Mouse (Mus musculus) adrenal gland (tissue): ENCODE measurements around the gene Tcp11l2.

Experiments used
- intact Hi-C: fragments of 180-260 bp; cut with DNase I; formaldehyde crosslinking; loops from one replicate; pipeline ENCODE4 v1.15.1; 2025

The Tcp11l2 gene

DNA sequence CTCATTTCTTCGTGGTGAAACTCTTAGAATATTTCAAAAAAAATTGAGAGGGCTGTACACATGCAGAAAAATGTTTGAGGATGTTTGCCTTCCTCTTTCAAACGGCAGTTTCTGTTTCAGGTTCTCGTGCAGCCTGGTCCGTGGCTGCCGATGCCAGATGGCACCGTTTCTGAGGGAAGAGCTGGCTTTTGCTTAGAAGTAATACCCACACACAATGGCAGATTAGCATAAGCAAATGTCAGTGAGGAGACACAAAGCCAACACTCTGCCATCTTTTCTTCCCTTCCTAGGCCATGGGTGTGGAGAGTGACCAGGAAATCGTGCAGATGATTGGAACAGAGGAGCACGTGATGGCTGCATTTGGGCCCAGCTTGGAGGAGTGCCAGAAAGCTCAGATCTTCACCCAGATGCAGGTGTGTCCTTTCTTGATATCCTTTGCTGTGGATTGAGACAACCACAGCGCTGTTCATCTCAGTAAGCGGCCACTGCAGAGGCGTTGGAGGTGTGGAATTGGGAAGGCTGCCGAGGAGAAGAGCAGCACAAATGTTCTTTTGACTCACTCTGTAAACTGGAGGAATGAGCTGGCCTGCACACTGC, 70.2 kb downstream of the Tcp11l2 start:
- intact Hi-C loops = no loop called here

DNA sequence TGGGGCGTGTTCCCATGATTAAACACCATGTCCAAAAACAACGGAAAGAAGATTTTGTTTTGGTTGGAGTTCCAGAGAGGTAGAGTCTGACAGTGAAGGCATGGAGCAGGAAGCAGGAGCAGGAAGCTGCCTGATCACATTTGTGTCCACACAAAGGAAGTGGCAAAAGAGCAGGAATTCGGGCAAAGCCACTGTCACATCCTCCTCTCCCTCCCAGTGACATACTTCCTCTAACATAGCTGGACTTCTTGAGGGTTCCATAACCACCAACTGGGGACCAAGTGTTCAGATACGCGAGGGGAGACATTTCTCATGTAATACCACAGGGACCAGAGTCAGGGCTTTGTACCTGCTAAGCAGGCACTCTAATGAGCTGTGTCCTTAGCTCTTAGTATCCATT, 70.8 kb downstream of the Tcp11l2 start:
- intact Hi-C loops = no loop called here

DNA sequence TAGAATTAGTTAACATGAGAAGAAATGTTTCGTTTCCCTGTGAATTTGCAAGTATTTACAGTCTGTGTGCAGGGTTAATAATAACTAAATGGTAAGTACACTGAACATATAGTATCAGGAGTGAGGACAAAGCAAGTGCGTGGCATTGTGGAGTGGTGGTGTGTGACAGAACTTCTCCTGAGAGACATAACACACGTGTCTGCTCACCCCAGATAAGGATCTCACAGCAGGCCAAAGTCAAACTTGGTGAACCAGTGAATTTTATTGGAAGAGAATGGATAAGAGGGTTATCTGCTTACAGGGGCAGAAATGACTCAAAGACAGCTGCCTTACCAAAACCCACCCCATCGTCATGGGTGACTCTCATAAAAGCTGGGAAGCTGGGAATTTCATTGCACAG, 72.5 kb downstream of the Tcp11l2 start:
- intact Hi-C loops = no loop called here

- intact Hi-C loops = no loop called here
Measured at GRCm38 (mm10) chr10:84654029-84654428, 77.6 kb downstream of the Tcp11l2 start.

GRCm38 (mm10) chr10:84654731-84655130, 78.3 kb downstream of the Tcp11l2 start:
- intact Hi-C loops = no loop called here

DNA sequence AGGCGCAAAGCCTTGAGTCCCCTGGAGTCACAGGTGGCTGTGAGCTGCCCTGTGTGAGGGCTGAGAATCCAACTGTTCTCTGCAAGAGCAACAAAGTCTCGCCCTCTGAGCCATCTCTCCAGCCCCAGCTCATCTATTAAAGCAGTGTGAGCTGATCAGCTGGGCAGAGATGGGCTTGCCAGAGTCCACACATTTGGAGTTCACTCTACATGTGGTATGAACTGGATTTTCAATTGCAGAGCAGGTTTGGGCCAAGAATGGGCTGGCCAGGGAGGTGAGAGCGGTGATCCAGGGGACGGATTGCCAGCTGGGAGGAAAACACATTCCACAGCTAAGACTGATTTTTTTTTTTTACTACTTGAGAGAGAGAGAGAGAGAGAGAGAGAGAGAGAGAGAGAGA, 80.2 kb downstream of the Tcp11l2 start:
- intact Hi-C loops = no loop called here

DNA sequence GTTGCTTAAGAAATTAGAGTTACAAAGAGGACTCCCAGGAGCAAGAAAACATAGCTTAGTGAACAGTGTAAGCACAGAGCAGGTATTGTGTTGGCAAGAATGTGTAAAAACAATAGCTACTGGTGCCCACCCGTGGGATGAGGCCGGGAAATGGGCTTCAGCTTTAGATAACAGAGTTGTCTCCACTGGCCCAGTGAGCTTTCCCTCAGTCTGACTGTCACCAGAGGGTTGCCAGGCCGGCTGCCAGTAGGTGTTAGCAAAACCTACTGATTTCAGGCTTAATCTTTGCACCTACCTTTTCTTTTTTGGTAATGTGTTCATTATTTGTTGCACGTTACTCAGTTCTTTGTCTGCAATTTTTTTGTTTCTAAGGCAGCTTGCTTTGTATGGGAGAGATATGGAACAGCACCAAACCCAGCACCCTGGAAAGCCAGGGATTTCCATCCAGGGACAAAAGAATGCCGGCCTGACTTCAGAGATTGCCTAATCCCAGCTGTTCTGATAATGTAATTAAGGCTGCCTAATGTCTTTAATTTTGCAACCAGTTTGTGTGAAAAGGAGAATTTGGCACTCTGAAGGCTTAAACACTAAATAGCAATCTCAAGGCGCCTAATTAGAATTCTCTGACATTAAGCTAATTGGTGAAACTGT, 81.1 kb downstream of the Tcp11l2 start:
- intact Hi-C loops = no loop called here

DNA sequence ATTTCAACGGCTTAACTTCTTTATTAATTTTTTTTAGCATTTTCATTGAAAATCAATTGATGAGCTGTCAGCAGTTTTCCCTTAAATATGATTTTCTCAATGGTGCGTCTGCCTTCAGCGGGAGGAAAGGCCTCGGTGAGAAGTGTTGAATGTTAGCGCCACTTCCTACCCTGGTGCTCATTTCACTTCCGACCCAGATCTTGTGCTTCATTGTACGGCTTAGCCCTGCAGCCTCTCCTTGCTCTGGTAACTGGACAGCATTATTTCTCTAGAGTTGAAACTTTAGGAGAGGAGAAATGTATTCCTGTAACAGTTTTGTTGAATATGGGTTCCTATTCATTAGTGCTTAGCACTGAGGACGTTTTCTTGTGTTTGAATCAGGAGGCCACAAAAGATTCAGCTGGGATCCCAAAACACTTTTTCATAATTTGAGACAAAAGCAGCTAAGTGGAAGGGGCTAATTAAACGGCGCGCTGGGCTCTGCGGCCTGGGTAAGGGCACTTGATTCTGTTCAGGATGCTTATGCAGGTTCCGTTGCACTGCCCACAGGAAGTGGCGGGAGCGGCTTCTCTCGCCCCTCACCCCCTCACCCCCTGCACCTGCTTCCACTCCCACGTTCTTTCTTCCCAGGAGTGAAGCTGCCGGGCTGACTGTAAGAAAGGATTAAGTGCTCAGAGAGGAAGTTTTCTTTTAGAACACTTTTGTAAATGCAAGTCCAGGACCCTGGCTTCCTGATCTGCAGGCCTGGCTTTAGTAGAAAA, 81.8 kb downstream of the Tcp11l2 start:
- intact Hi-C loops = no loop called here

DNA sequence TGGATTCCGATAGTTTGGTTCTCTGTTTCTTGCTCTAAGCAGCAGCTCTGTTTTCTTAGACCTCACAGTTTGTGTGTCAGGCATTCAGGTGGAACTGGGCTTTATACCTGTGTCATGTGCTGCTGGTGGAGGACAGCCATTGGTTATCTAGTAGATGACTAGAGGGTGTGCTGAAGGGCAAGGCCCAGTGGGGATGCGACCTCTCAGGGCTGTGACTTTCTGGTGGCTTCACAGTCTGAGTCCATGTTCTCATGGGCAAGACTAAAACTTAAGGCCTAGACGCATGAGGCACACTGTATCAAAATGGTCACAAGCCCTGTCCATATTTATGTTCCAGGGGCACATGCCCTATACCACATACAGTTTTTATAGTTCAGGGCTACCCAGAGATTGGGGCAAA, 82.9 kb downstream of the Tcp11l2 start:
- intact Hi-C loops = no loop called here

DNA sequence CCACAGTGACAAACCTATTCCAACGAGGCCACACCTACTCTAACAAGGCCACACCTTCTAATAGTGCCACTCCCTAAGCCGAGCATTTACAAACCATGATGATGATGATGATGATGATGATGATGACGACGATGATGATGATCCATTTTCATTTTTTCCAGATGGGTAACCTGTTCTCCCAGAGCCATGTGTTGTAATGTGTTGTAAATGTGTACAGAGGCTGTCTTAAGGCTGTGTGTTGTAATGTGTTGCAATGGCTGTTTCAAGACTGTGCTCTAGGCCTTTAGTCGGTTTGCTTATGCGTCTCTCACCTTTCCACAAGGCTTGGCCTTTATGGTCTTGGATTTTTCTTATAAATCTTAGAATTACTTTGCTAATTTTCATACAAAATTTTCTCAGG, 85.7 kb downstream of the Tcp11l2 start:
- intact Hi-C loops = no loop called here
